Comparison of ENCODE assay signal across 18 mouse cellular contexts in the genomic region with DNA sequence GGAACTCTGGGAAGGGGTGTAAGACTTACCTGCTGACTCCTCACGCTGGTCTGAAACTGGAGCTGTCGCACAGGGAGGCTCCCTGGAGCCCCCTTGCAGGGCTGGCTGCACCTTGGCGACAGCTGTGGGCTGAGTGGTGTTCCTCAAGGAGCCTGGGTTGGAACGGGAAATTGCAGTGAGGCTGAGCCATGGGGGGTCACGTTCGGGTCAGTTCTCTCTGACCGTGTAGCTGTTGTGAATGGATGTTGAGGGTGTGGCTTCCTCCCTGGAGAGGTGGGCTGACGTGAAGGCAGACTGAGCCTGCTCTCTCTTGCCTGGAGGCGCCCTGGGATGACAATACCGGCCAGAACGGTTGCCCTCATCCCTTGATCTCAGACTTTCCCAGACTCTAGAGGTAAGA. TPM values are rescaled to one million over a fixed set of nuclear protein-coding genes. Genes with fewer than 3 reads are reported as not detected.
DNase-seq lines count a peak whose midpoint lies in the region; ATAC-seq and TF ChIP-seq lines count a peak whose summit lies in the region.
"Had no signal": no experiment of that assay in that cellular context is flagged by ENCODE, and none has a peak within 500 bp of the region (broad histone marks: within the 10 kb centered on the region; RNA-seq: fewer than 3 reads in every experiment).

No protein-coding gene starts in this region.

- ATAC-seq in heart, postnatal 0 days (ENCODE audit: insufficient read depth, low read depth): peak; percentile 51
- peak; percentile 71 for ATAC-seq in kidney, embryonic 15.5 days (replicated peaks; ENCODE audit: low FRiP score)
- no peak for ATAC-seq in liver, postnatal 0 days
- ATAC-seq in megakaryocyte, adult 5-6 weeks (ENCODE audit: poor library complexity, severe bottlenecking): no peak

- TF ChIP-seq EP300 in heart, postnatal 0 days (IDR thresholded peaks at IDR 0.05; ENCODE audit: low read depth): no peak
- no peak for TF ChIP-seq EP300 in liver, postnatal 0 days (IDR thresholded peaks at IDR 0.05; ENCODE audit: low read depth)

- no peaks in the 10 kb centered on the region for H3K9me3 ChIP-seq in heart, postnatal 0 days (replicated peaks; ENCODE audit: control insufficient read depth, low read length)
- no peaks in the 10 kb centered on the region for H3K9me3 ChIP-seq in heart, embryonic 10.5 days
- H3K9me3 ChIP-seq in E14TG2a.4 (ENCODE audit: low read length): no peaks in the 10 kb centered on the region
- H3K9me3 ChIP-seq in kidney, embryonic 15.5 days (replicated peaks): no peaks in the 10 kb centered on the region
- no peaks in the 10 kb centered on the region for H3K9me3 ChIP-seq in liver, postnatal 0 days (ENCODE audit: low read length)
- H3K9me3 ChIP-seq: midbrain, embryonic 10.5 days had no signal

- H3K9ac ChIP-seq in heart, postnatal 0 days (replicated peaks; ENCODE audit: low read depth, low read length): no peak overlapping the region; the same call in 1 of the 2 replicates
- H3K9ac ChIP-seq in kidney, embryonic 15.5 days: no peak overlapping the region
- no peak overlapping the region for H3K9ac ChIP-seq in liver, postnatal 0 days (replicated peaks)
- H3K9ac ChIP-seq: liver, embryonic 14.5 days had no signal

- H3K4me2 ChIP-seq in heart, postnatal 0 days (ENCODE audit: low read depth, low read length): no peak overlapping the region
- H3K4me2 ChIP-seq in kidney, embryonic 15.5 days: 0 out of 2 replicates have a peak overlapping the region, but pooled peaks have one; percentile 6
- no peak overlapping the region for H3K4me2 ChIP-seq in liver, postnatal 0 days (ENCODE audit: low read depth, low read length)

- no peak overlapping the region for H3K27ac ChIP-seq in heart, postnatal 0 days (ENCODE audit: low read depth)
- no peak overlapping the region for H3K27ac ChIP-seq in heart, embryonic 10.5 days
- H3K27ac ChIP-seq in kidney, embryonic 15.5 days: peak overlapping the region; percentile 25; the same call in 1 of the 2 replicates
- H3K27ac ChIP-seq in liver, postnatal 0 days (ENCODE audit: low read depth): no peak overlapping the region
- H3K27ac ChIP-seq: liver, embryonic 14.5 days; midbrain, embryonic 10.5 days had no signal

- peaks cover 31% of the 10 kb centered on the region for H3K27me3 ChIP-seq in heart, postnatal 0 days (ENCODE audit: control insufficient read depth, insufficient read depth, low read length)
- peaks cover 70% of the 10 kb centered on the region for H3K27me3 ChIP-seq in heart, embryonic 10.5 days (ENCODE audit: insufficient read depth, poor library complexity, severe bottlenecking)
- H3K27me3 ChIP-seq in E14TG2a.4 (ENCODE audit: insufficient read depth, low read length): no peaks in the 10 kb centered on the region; the same call in 1 of the 2 replicates
- H3K27me3 ChIP-seq in kidney, embryonic 15.5 days: peaks cover 3% of the 10 kb centered on the region; the same call in 1 of the 2 replicates
- H3K27me3 ChIP-seq in liver, postnatal 0 days (ENCODE audit: insufficient read depth, low read length): no peaks in the 10 kb centered on the region

- no peaks in the 10 kb centered on the region for H3K36me3 ChIP-seq in heart, postnatal 0 days (replicated peaks; ENCODE audit: control insufficient read depth, insufficient read depth, low read length)
- H3K36me3 ChIP-seq in heart, embryonic 10.5 days: no peaks in the 10 kb centered on the region
- H3K36me3 ChIP-seq in E14TG2a.4 (ENCODE audit: insufficient read depth, low read length): peaks cover 20% of the 10 kb centered on the region
- no peaks in the 10 kb centered on the region for H3K36me3 ChIP-seq in kidney, embryonic 15.5 days
- H3K36me3 ChIP-seq in liver, postnatal 0 days (replicated peaks; ENCODE audit: insufficient read depth, low read length): no peaks in the 10 kb centered on the region
- H3K36me3 ChIP-seq: midbrain, embryonic 10.5 days had no signal

- 5% methylated on average over 11 of the region's 11 CpGs for WGBS in heart, postnatal 0 days
- WGBS in heart, embryonic 10.5 days: 6% methylated on average over 11 of the region's 11 CpGs
- WGBS in kidney, embryonic 15.5 days: 5% methylated on average over 11 of the region's 11 CpGs
- 5% methylated on average over 11 of the region's 11 CpGs for WGBS in liver, postnatal 0 days (ENCODE audit: insufficient replicate concordance)

- no peak for TF ChIP-seq CTCF in heart, postnatal 0 days (IDR thresholded peaks at IDR 0.05; ENCODE audit: low read depth)
- TF ChIP-seq CTCF in E14TG2a.4 (conservative IDR thresholded peaks at IDR 0.05; ENCODE audit: low read length): no peak
- TF ChIP-seq CTCF in liver, postnatal 0 days (IDR thresholded peaks at IDR 0.05; ENCODE audit: low read depth): no peak

- DNase-seq in heart, postnatal 0 days (ENCODE audit: low spot score): no peak
- no peak for DNase-seq in heart, embryonic 10.5 days (ENCODE audit: low spot score)
- DNase-seq in ES-CJ7 (ENCODE audit: low read depth, low spot score): peak; percentile 89
- no peak for DNase-seq in liver, postnatal 0 days
- DNase-seq: cerebellum, postnatal 36 days; thymus, adult 18-20 months had no signal

- no peaks in the 10 kb centered on the region for H3K4me1 ChIP-seq in heart, postnatal 0 days (ENCODE audit: control insufficient read depth, insufficient read depth)
- peaks cover 6% of the 10 kb centered on the region; the same call in 1 of the 2 replicates for H3K4me1 ChIP-seq in heart, embryonic 10.5 days
- peaks cover 78% of the 10 kb centered on the region for H3K4me1 ChIP-seq in E14TG2a.4 (replicated peaks; ENCODE audit: low read depth, low read length)
- peaks cover 29% of the 10 kb centered on the region for H3K4me1 ChIP-seq in kidney, embryonic 15.5 days
- no peaks in the 10 kb centered on the region for H3K4me1 ChIP-seq in liver, postnatal 0 days (ENCODE audit: insufficient read depth)

- no peak overlapping the region for H3K4me3 ChIP-seq in heart, postnatal 0 days (ENCODE audit: low read depth, low read length)
- H3K4me3 ChIP-seq in heart, embryonic 10.5 days: no peak overlapping the region
- H3K4me3 ChIP-seq in E14TG2a.4 (replicated peaks; ENCODE audit: low read length): peak overlapping the region; percentile 54
- no peak overlapping the region for H3K4me3 ChIP-seq in kidney, embryonic 15.5 days (replicated peaks)
- H3K4me3 ChIP-seq in liver, postnatal 0 days (ENCODE audit: low read depth, low read length): no peak overlapping the region
- H3K4me3 ChIP-seq: midbrain, embryonic 10.5 days; myocyte had no signal

RNA-seq across cellular contexts. Expression of a gene that starts 1.7 kb away (rescaled TPM):
- not detected in 2 replicates for total RNA-seq in heart, postnatal 0 days (2014; rRNA removed; ENCODE audit: low replicate concordance)
- polyA plus RNA-seq in heart, postnatal 0 days (2015; fragmentation: Nextera tagmentation; extraction: Ambion mirVana): not detected in 2 replicates
- not detected in 2 replicates for polyA plus RNA-seq in heart, embryonic 10.5 days (2016; fragmentation: Nextera tagmentation; extraction: Ambion mirVana)
- polyA plus RNA-seq in kidney, embryonic 15.5 days (2015; fragmentation: Nextera tagmentation; extraction: Ambion mirVana): not detected in 2 replicates
- not detected in 2 replicates for polyA plus RNA-seq in liver, postnatal 0 days (2015; fragmentation: Nextera tagmentation; extraction: Ambion mirVana)
- total RNA-seq in megakaryocyte, adult 5-6 weeks (2015): not detected in 2 replicates
- not detected in 2 replicates for total RNA-seq in megakaryocyte, adult 5-6 weeks (2017)
- total RNA-seq: CH12.LX; gastrocnemius, adult 18-20 months; left cerebral cortex, postnatal 10 days had no signal
- polyA plus RNA-seq: heart, embryonic 16.5 days; large intestine, adult 2 months; liver, embryonic 14.5 days; midbrain, embryonic 10.5 days; myocyte; spleen, adult 2 months had no signal

RNA-seq across cellular contexts. Expression of a gene that starts 48.2 kb away (rescaled TPM):
- 0.35 and 1.1 TPM in 2 replicates for total RNA-seq in heart, postnatal 0 days (2014; rRNA removed; ENCODE audit: low replicate concordance)
- polyA plus RNA-seq in heart, postnatal 0 days (2015; fragmentation: Nextera tagmentation; extraction: Ambion mirVana): 0.11 and 0.32 TPM in 2 replicates
- polyA plus RNA-seq in heart, embryonic 10.5 days (2016; fragmentation: Nextera tagmentation; extraction: Ambion mirVana): 6.5 and 6.7 TPM in 2 replicates
- 6.3 and 6.4 TPM in 2 replicates for polyA plus RNA-seq in kidney, embryonic 15.5 days (2015; fragmentation: Nextera tagmentation; extraction: Ambion mirVana)
- polyA plus RNA-seq in liver, postnatal 0 days (2015; fragmentation: Nextera tagmentation; extraction: Ambion mirVana): 0.45 and 0.49 TPM in 2 replicates
- not detected in 2 replicates for total RNA-seq in megakaryocyte, adult 5-6 weeks (2015)
- total RNA-seq in megakaryocyte, adult 5-6 weeks (2017): not detected in 2 replicates

Comparison
In these comparisons a context has a peak if more than half of its experiments do, and no peak if none do; other contexts are left out.
1. ATAC-seq: peak in heart, postnatal 0 days (single experiment) and kidney, embryonic 15.5 days (single experiment); none in liver, postnatal 0 days (single experiment) and megakaryocyte, adult 5-6 weeks (single experiment).